Mouse (Mus musculus) kidney, postnatal 14 days (tissue): ENCODE measurements around the gene Rangap1.
"Not testable (repeated sequence)": the region's sequence is repeated elsewhere in the genome, so short reads cannot be mapped to it uniquely, and the experiment has no call there.

Experiments used
- DNase-seq: peaks from one replicate; pipeline ENCODE4 v3.0.0; 2022; ENCODE audit warnings: mixed read lengths

Gene Rangap1

DNA sequence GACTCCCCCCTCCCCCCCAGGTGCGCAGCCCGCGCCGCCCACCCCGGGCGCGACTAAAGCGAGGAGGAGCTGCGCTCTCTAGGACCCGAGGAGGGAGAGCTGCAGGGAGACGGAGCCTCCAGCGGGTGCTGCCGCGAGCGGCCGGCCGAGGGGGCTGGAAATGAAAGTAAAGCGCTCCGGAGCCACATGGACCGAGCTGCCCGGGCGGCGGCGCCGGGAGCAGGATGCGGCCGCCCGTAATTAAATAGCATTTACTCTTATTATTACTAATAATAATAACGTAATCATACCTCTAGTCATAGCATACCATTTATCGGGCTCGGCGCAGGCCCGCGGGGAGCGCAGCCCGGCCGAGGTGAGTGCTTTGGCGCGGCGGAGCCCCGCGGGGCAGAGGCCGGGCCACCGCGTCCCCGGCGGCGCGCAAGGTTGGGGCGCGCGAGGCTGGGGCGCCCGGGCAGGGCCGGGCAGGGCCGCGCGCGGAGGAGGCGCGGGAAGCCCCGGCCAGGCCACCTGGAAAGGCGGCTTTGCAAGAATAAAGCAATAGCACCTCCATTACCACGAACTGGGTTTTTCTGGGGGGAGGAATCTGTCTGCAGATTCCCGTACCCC lies at the start of gene Rangap1, which contains the start of gene Zc3h7b:
Rangap1 (minus strand) TSS at position 539 of the 609 bp plus-strand sequence.
Zc3h7b (plus strand) TSS at position 66 of the 609 bp plus-strand sequence.
- DNase-seq: peak; percentile 85

DNA sequence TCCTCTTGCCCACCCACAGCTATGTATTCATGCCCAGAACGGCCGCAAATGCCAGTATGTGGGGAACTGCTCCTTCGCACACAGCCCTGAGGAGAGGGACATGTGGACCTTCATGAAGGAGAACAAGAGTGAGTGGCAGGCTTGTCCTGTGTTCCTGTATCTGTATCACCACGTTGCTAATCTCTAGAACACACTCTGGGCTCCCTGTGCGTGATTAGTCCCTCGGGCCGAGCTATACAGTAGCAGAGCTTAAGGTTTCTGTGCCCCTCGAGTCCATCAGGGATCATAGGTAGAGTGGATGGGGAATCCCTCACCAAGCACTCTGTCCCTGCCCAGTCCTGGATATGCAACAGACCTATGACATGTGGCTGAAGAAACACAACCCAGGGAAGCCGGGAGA lies 47.1 kb upstream of the Rangap1 start:
- no peak for DNase-seq

DNA sequence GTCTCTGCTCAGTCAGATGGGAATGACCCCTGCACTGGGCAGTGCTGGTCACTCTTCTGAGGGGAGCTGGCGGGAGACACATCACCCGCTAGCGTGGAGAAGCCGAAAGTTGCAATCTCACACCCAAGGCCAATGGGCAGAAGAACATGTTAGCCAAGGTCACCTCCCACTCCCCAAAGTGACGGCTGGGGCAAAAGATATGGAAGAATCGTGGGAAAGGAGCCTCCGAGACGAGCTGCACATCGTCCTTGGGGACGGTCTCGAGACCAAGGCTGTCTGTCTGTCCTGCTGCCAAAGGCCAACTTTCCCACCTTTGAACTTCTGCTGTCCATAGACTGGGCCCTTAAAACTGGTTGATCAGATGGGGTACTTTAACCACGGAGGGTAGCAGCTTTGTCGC lies 42.2 kb upstream of the Rangap1 start:
- no peak for DNase-seq

DNA sequence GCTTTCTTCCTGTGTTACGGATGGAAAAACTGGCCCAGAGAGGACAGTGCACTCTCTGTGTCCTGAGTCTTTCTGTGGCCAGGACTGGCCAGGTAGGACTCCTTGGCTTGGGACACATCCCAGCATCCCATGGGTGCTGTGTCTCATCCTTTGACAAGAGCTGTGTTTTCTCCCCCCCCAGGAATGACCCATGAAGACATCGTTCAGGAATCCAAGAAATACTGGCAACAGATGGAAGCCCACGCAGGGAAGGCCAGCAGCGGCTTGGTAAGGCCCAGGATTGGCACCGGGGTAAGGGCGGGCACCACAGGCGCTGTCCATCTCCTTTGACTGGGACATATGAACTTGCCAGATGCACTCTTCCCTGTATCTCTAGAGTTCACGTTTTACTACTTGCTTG lies 40.4 kb upstream of the Rangap1 start:
- no peak for DNase-seq

DNA sequence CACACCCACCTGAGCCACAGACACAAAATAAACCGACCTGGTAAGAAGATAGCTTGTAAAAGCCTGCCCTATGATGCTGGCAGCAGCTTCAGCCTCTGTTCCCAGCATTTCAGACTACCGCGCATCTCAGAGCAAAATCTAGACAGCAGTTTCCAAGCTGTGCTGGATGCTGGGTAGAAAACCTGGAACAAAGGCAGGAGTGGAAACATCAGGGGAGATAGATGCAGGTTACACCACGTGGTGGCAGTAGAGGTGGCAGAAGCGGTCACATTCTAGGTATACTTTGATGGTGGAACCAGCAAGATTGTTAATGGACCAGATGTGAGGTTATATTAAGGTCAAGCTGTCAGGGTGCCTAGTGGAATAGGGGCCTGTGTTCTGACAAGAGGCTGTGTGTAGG lies 39.4 kb upstream of the Rangap1 start:
- DNase-seq: peak; percentile 50

DNA sequence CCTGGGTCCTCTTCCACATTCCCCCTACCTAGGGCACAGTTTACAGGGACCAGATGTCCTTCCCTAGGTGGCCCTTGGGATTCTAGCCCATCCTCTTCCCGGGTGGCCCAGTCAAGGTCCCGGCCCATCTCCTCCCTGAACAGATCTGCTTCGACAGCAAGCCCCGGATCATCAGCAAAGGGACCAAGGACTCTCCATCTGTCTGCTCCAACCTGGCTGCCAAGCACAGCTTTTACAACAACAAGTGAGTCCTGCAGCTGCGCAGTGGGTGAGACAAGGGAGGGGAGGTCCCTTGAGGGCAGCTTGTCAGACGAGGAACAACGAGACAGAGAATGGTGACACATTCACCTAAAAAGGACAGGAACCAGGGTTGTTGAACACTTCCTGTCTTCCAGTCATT lies 36.5 kb upstream of the Rangap1 start:
- DNase-seq: no peak

DNA sequence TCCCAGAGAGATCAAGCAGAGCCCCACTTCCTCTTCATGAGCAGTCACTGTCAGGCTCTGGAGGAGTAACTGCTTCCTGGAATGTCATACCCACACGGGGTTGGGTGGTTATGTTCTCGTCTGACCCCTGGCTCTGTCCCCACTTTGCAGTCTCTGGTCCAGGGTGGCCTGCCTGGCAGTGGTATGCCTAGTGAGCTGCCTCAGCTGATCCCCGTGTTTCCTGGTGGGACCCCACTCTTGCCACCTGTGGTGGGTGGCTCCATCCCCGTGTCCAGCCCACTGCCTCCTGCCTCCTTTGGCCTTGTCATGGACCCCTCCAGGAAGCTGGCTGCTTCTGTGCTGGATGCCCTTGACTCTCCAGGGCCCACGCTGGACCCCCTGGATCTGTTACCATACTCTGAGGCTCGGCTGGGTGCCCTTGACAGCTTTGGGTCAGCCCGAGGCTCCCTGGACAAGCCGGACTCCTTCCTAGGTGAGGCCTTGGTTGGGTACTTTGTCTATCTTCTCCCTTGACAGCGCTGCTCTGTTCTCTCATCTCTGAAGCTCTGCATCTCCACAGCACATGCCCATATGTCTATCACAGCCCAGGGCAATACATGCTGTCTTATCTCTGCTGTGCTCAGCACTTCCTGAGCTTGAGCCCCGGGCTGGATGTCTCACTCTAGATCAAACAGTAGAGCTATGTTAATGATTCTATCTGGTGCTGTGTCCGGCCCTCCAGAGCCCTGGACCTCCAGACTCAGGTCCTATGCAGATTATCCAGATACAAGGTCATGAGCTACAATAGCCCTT lies 31.5 kb upstream of the Rangap1 start:
- no peak for DNase-seq

DNA sequence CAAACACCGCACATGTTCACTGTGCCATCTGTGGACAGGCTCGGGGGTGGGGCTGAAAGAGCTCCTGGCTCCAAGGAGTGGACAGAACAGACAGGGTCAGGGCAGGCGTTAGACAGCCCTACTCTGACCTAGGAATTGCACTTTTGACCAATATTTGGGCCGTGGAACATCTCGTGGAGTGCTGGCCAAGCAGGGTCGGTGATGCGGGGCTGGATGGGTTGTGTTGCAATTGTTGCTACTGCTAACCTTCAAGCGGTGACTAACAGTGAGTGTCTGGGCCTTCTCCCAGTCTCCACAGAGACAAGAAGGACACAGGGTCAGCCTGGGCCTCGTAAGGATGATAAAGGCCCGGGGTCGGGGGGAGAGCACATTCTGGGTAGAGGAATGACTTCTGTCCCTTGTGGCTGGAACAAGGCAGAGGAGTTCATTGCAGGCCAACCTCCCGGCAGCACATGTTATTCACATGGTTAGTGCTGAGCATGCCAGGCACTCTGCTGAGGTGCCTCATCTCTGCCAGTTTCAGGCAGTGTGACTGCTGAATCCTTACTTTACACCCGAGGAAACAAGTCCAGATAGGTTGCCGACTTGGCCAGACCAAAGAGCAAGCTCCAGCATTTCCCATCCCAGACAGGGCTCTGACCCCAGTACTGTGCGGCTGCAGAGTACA lies 29.3 kb upstream of the Rangap1 start:
- peak; percentile 75 for DNase-seq

DNA sequence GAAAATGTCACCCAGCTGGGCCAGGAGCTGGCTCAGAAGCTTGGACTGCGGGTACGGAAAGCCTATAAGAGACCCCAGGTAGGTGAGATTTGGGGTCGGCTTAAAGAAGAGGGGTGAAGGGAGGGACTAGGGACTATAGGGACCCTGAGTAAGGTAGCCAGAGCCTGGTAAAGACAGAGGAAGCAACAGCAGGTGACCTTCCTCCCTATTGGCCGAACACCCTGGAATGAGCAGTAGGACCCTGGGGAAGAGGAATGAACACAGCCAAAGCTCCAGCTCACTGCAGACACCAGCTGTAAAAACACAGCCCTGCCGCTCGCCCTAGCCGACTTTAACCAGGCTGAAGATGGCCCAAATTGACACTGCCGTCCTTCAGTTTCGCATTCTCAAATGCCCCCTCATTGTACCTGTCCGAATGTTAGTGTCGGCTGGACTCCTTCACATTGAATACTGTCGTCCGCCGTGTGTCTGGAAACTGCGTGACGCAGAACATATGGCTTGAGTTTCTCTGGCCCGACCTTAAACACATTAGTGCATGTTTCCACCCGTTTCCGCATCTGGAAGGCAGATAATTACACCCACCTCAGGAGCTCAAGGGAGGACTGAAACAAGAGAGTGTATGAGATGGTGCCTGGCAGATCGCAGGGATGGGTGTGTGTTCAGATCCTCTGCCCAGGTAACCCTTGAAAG lies 27.2 kb upstream of the Rangap1 start:
- DNase-seq: no peak

DNA sequence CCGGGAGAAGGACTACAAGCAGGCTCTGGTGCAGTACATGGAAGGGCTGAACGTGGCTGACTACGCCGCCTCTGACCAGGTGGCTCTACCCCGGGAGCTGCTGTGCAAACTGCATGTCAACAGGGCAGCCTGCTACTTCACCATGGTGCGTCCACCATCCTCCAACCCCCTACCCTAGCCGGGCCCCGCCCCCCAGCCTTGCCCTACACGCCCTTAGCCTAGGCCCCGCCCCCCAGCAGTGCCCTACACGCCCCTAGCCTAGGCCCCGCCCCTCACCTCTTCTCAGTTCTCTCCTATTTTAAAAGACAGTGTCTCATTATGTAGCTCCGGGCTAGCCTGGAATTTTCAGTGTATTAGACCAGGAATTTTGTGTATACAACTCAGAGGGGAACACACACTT lies 23.7 kb upstream of the Rangap1 start:
- DNase-seq: no peak

DNA sequence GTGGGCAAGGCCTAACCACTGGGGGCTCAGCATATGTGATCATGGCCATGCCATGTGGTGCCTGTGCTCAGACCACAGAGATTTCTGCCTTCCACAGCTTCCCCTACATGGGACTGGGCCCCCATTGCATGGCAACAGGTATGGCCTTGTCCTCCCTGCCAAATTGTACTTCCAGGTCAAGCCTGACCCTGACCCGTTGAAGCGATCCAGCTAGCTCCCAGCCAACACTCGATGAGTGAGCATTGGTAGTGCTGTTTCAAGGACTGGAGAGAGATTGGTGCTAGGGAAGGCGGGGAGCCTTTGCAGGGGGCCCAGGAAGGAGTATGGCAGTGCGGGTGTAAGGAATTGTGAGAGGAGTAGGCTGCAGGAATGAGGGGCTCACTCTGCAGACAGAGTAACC lies 21.1 kb upstream of the Rangap1 start:
- DNase-seq: no peak

DNA sequence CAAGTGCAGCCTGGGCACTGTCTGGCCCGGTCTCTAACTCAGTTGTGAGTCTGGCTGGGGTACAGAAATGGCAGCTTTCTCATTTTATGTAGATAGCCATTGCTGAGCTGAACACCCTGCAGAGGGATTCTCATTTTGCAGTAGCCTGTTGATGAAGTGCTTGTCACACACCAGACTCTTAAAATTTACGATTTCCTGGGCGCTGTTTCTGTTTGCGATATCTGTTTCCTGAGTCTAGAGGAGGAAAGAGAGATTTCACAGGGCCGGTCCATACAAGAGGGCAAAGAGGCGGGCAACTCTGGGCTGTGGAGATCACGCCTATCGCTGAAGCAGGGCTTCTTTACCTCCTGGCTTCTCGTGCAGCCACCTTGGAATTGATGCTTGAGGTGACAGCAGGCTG lies 20.3 kb upstream of the Rangap1 start:
- no peak for DNase-seq

DNA sequence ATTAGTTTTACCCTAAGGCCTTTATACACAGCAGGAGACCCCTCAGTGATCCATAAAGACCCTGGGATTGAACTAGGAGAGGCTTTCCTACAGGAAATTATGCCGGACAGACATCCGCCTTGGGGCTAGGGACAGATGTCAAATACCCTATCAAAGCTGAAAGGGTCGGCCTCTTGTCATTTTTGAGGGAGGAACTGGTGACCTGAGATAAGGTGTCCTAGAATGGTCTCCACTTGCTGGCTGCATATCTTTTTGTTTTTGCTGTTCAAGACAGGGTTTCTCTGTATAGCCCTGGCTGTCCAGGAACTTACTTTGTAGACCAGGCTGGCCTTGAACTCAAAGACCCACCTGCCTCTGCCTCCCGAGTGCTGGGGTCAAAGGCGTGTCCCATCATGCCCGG lies 19.2 kb upstream of the Rangap1 start:
- DNase-seq: no peak

DNA sequence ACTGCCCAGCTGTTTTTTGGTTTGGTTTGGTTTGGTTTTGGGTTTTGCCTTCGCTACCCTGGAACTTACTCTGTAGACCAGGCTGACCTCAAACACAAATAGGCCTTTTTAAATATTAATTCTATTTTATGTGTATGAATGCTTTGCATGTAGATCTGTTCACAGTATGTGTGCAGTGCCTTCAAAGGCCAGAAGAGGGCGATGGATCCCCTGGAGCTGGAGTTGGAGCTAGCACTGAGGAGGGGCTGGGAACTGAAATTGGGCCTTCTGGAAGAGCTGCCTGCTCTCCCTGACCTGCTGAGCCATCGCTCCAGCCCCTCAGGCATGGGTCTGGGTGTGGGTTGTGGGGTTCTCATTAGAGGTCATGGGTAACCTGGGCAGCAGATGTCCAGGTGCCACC lies 16.6 kb upstream of the Rangap1 start:
- DNase-seq: no peak

DNA sequence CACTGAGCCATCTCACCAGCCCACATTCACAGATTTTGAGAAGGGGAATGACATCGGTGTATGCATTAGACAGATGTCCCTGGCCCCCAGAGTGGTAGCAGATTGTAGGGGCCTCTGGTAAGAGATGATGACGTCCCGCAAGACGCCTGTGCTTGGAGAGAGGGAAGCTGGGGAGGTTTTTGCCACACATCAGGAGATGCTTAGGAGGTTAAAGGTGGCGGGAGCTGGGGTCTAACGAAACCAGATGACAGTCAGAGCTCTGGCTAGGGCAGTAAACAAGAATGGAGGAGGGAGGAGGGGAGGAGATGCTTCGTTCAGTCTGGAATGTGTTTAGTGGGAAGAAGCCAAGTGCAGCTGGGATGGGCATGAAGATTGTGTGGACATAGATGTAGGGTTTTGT lies 16.1 kb upstream of the Rangap1 start:
- no peak for DNase-seq

DNA sequence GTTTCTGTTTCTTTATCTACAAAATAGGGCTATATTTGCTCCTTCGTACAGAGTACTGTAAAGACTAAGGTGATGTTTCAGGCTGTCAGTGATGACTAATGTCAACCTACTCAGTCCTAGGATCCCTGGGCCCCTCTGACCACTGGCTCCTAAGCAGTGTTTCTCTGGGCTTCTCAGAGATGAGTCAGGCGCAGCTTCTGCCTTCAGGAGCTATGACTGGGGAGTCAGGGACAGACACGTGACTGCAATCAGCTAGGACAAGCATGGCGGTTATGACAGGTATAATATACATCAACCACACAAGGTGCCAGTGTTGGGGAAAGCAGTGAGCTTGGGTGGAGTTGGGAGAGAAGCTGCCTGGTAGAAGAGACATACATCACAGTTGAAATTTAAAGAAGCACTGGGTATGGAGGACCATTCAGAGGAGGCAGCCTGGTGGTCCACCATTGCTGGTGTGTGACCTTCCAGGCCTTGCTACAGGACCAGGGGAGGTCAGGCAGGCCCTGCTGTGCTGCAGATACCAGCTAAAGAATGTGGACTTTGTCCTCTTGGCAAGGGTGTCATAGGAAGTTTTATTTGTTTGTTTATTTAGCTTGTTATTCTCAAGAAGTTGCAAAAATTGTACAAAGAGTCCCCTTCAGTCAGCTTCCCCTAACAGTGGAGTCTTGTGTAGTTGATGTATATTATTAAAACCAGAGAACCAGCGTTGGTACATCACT lies 15.2 kb upstream of the Rangap1 start:
- DNase-seq: peak; percentile 41

DNA sequence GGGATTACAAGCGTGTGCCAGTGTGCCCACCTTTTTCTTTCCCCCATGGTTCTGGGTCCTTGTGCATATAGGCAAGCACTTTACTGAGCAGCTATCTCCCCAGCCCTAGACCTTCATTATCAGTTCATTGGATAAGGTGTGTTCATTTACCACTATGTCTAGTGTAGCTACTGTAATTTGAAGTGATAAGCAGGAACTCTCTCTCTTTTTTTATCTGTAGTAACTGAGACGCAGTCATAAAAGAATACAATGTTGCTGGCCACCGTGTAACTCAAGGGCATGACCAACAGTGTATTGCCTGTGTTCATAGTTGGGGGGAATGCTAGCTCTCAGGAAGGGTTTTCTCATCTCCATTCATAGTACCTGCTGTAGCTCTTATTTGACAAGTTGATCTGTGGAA lies 14.2 kb upstream of the Rangap1 start:
- no peak for DNase-seq

DNA sequence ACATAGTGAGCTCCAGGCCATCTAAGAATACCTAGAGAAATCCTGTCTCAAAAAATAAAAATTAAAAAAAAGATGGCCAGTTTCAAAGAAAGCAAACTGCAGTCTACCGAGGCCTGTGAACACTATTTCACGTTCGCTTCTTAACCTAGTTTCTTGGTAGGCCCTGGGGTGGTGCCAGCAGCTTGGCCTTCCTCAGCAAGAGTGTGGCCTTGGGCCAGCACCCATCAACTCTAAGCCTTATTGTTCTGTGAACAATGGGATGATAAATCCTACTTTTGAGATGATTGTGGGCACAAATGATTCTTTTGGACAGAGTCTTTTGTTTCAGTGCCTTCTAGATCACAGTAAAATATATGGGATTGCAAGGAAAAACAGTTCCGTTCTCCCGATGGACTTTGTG lies 13.4 kb upstream of the Rangap1 start:
- peak; percentile 53 for DNase-seq

DNA sequence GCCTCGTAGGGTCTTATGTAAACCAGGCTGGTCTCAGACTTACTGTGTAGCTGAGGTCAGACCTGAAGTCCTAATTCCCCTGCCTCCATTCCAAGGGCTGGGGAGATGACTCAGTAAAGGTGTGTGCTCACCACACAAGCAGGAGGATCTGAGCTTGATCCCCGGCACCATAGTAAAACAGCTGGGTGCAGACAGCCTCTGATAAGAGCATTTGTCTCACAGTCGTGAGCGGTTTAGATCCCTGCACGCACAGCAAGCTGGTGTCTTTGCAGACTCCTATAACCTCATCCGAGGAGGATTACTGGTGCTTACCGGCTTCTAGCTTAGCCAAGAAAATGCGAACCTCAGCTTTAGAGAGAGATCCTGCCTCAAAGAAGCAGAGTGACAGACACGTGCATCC lies 8.3 kb upstream of the Rangap1 start:
- DNase-seq: no peak

DNA sequence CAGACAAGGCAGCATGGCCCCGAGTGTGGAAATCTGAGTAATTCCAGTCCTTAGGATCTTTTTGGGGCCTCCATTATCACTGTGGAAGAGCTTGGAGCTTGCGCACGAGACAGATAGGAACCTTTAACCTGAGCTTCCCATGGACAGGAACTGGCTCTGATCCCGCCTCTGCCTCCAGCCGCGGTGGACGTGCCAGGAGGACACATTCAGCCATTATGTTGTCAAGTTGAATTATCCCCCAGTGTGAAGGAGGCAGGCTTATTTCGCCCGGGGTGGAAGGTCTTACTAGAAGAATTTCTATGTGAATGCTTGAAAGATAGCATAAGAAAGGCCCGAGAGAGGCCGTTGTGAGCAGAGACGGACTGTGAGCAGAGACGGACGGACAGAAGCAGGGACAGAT lies 4.4 kb upstream of the Rangap1 start:
- peak; percentile 87 for DNase-seq

DNA sequence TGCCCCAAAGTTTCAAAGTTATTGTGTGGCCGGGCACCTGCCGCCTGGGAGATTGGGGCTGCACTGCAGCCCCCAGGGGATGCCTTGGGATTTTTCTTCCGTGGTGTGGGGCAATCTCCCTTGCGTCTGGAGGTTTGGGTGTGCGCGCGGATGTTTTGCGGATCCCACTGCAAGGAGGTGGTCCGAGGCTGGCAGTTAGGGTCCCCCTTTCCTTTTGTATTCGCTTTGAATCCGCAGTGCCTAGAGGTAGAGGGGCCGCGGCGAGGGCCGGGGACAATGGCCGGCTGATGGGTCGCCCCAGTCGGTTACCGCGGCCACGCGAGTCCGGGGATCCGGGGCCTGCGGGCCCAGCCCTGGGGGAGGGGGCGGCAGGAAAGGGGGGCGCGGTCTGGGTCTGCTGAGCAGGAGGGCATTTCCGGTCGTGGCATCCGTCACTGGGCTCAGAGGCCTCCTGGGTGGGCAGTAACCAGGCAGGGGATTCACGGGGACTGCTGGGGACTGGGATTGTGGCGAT lies 328 bp upstream of the Rangap1 start:
- DNase-seq: peak; percentile 76

DNA sequence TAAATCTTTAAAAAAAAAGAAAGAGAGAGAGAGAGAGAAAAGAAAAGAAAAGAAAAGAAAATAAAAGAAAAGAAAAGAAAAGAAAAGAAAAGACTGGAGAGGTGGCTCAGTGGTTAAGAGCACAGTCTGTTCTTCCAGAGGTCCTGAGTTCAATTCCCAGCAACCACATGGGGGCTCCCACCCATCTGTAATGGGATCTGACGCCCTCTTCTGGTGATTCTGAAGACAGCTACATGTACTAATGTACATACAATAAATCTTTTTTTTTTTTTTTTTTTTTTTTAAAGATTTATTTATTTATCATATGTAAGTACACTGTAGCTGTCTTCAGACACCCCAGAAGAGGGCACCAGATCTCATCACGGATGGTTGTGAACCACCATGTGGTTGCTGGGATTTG lies 3.0 kb downstream of the Rangap1 start:
- not testable (repeated sequence) for DNase-seq

DNA sequence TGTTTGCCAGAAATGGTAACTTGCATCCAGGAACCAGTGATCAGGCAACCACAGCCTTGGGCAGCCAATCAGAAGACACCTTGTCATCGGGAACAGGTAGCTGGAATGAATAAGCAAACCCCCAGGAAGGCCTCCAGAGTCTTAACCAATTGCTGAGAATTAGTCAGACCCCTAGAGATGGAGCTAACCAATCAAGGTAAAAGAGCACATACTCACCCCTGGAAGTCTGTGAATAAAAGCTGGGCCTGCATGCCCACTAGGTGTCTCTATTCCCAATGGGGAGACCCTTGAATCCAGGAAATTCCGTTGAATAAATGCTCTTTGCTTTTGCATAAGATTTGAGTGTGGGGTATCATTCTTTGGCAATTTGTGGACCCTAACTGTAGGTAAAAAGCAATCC lies 5.4 kb downstream of the Rangap1 start:
- DNase-seq: peak; percentile 46
